8 mouse cellular contexts compared by ENCODE assay signal in the genomic region with DNA sequence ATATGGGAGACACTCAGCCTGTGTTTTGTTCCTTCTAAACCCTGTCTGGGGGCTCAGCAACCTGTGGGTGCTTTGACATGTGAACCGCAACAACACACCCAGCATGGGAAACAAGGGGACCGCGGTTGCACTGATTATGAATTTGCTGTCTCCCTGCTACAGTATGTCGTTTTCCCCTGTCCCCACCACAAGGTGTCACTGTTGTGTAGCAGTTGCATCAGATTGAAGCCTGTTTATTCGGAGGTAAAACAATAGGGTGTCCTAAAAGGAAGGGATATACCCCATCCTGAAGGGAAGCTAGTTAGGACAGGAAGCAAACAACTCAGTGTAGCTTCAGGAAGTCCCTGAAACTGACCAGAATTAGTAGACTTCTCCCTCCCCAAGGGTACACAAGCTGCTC. TPM values are rescaled to one million over a fixed set of nuclear protein-coding genes. Genes with fewer than 3 reads are reported as not detected.
DNase-seq lines count a peak whose midpoint lies in the region; ATAC-seq and TF ChIP-seq lines count a peak whose summit lies in the region.
"Had no signal": no experiment of that assay in that cellular context is flagged by ENCODE, and none has a peak within 500 bp of the region (broad histone marks: within the 10 kb centered on the region; RNA-seq: fewer than 3 reads in every experiment).

No protein-coding gene starts in this region.

- H3K4me3 ChIP-seq in E14TG2a.4 (replicated peaks; ENCODE audit: low read length): no peak overlapping the region
- no peak overlapping the region for H3K4me3 ChIP-seq in lung, postnatal 0 days (ENCODE audit: low read depth, low read length)
- H3K4me3 ChIP-seq: limb, embryonic 15.5 days had no signal

- no peak for TF ChIP-seq EP300 in lung, postnatal 0 days (IDR thresholded peaks at IDR 0.05)

- peaks cover 3% of the 10 kb centered on the region; the same call in 1 of the 2 replicates for H3K4me1 ChIP-seq in E14TG2a.4 (replicated peaks; ENCODE audit: low read depth, low read length)
- no peaks in the 10 kb centered on the region for H3K4me1 ChIP-seq in lung, postnatal 0 days (ENCODE audit: insufficient read depth, low read depth, low read length)

- H3K4me2 ChIP-seq in lung, postnatal 0 days (replicated peaks; ENCODE audit: low read depth, low read length): no peak overlapping the region
- H3K4me2 ChIP-seq: limb, embryonic 15.5 days had no signal

- peaks cover 6% of the 10 kb centered on the region for H3K9me3 ChIP-seq in E14TG2a.4 (ENCODE audit: low read length)
- H3K9me3 ChIP-seq in lung, postnatal 0 days (ENCODE audit: low read length): no peaks in the 10 kb centered on the region
- H3K9me3 ChIP-seq: limb, embryonic 15.5 days had no signal

- peak; percentile 60 for TF ChIP-seq CTCF in E14TG2a.4 (conservative IDR thresholded peaks at IDR 0.05; ENCODE audit: low read length)
- TF ChIP-seq CTCF in lung, postnatal 0 days (IDR thresholded peaks at IDR 0.05): peak; percentile 94

- DNase-seq in T-cell, adult 2 months (ENCODE audit: low spot score): peak; percentile 51
- peak; percentile 73 to 80 for DNase-seq in kidney, postnatal 4 days
- peak; percentile 80 for DNase-seq in lung, postnatal 0 days (ENCODE audit: low spot score)
- peak; percentile 78 for DNase-seq in retina, postnatal 7 days (ENCODE audit: low read depth, low spot score)

- WGBS in lung, postnatal 0 days: 25% methylated on average over 5 of the region's 5 CpGs

- no peak overlapping the region for H3K27ac ChIP-seq in lung, postnatal 0 days (ENCODE audit: low read length)
- H3K27ac ChIP-seq: limb, embryonic 15.5 days had no signal

- ATAC-seq in common myeloid progenitor, adult 5-6 weeks (replicated peaks; ENCODE audit: low read depth, poor library complexity, severe bottlenecking): peak; percentile 83
- peak; percentile 69 for ATAC-seq in granulocyte monocyte progenitor cell, adult 5-6 weeks (replicated peaks; ENCODE audit: poor library complexity, severe bottlenecking)
- ATAC-seq in lung, postnatal 0 days: peak; percentile 52; the same call in 1 of the 2 replicates

- peaks cover 5% of the 10 kb centered on the region for H3K27me3 ChIP-seq in E14TG2a.4 (ENCODE audit: insufficient read depth, low read length)
- no peaks in the 10 kb centered on the region for H3K27me3 ChIP-seq in lung, postnatal 0 days (replicated peaks; ENCODE audit: insufficient read depth, low read length)
- H3K27me3 ChIP-seq: limb, embryonic 15.5 days had no signal

- H3K36me3 ChIP-seq in E14TG2a.4 (ENCODE audit: insufficient read depth, low read length): no peaks in the 10 kb centered on the region
- H3K36me3 ChIP-seq in lung, postnatal 0 days (ENCODE audit: insufficient read depth, low read length): no peaks in the 10 kb centered on the region

- H3K9ac ChIP-seq in lung, postnatal 0 days (replicated peaks; ENCODE audit: low read depth): no peak overlapping the region
- H3K9ac ChIP-seq: limb, embryonic 15.5 days had no signal

RNA-seq across cellular contexts. Expression of a gene that starts 16.0 kb away (rescaled TPM):
- total RNA-seq in common myeloid progenitor, adult 5-6 weeks (2017): not detected in 2 replicates
- total RNA-seq in granulocyte monocyte progenitor cell, adult 5-6 weeks (2014; fragmentation: Nextera tagmentation): not detected in 2 replicates
- not detected in 2 replicates for total RNA-seq in granulocyte monocyte progenitor cell, adult 5-6 weeks (2017)
- polyA plus RNA-seq in lung, postnatal 0 days (2015; fragmentation: Nextera tagmentation; extraction: Ambion mirVana): 0.23 TPM in 1 of 2 replicates, not detected in the other
